Mouse (Mus musculus): ENCODE measurements around the gene Sfta2.

DNA sequence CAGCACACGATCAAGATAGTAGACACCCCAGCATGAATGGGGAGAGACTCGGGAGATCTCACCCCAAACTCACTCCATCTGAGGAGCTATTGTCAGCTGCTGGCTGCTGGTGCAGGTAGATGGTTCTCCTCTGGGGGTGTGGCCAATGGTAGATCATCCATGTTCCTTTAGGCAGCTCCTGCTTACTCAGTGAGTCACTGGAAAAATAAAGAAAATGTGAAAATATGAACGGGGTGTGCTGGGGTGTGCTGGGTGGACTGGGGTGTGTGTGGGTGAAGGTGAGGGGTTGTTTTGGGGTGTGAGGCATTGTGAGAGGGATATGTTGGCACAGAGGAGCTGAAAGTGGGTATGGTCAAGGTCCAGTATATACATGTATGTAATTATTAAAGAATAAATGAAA, 4.0 kb upstream of the Sfta2 start:
- TF ChIP-seq CTCF (conservative IDR thresholded peaks at IDR 0.05; ENCODE audit: low read length) (no peak), POU5F1 (IDR thresholded peaks at IDR 0.05; ENCODE audit: borderline replicate concordance, low read length) (no peak), NANOG (IDR thresholded peaks at IDR 0.05; ENCODE audit: borderline replicate concordance, low read length) (no peak)

Data from E14TG2a.4 (cell line).